Mouse (Mus musculus) liver, adult 2 months (tissue): ENCODE data around the gene Adh4.

Experiments
- CTCF ChIP-seq: fragments of 200-500 bp; IDR thresholded peaks from 2 replicates; pipeline ENCODE4 v1.5.1; 2011; ENCODE audit warnings: low read depth, low read length, control low read depth
- POLR2A ChIP-seq: fragments of 200-500 bp; IDR thresholded peaks from 2 replicates; pipeline ENCODE4 v1.6.1; 2011; ENCODE audit warnings: low read length, control low read depth; ENCODE audit not compliant: insufficient read depth; ENCODE audit errors: extremely low read depth

- TF ChIP-seq CTCF (no peak), POLR2A (no peak)
Observed at GRCm38 (mm10) chr3:138438716-138439115, 23.4 kb downstream of the Adh4 start.
